In the genomic region with DNA sequence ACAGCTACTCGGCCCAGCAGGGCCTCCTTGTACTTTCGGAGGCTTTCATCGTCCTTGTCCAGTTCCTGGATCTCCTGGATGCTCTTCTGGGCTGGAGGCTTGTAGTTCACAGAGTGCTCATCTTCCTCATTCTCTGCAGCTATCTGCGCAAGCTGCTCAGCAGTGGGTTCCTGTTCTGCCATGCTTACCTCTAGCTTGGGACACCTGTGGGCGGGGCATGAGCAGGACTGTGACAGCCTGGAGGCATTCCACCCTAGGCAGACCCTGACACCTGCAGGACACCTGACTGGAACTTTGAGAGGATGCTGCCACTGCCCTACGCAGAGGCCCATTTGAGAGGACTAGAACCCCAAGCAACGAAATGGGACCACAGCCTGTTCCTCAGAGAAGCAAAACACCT, we compare ENCODE assay signal across 8 mouse cellular contexts. TPM values are rescaled to one million over a fixed set of nuclear protein-coding genes. Genes with fewer than 3 reads are reported as not detected.
DNase-seq lines count a peak whose midpoint lies in the region; ATAC-seq lines count a peak whose summit lies in the region.

No protein-coding gene starts in this region.

- peak overlapping the region; percentile 98 for H3K9ac ChIP-seq in heart, embryonic 12.5 days

- DNase-seq in cerebellum, adult 11-12 months = peak; percentile 60
- DNase-seq in Muller cell, postnatal 12 days (ENCODE audit: inconsistent ontology term) = peak; percentile 12
- DNase-seq in kidney, postnatal 14 days = peak; percentile 49
- DNase-seq in yolk sac, embryonic 10.5 days (ENCODE audit: low spot score) = peak; percentile 56
- no peak for DNase-seq in left cerebral cortex, adult 9 months (ENCODE audit: low spot score in 2 of 2)

- H3K4me2 ChIP-seq in heart, embryonic 12.5 days = peak overlapping the region; percentile 91

- whole genome bisulfite sequencing in heart, embryonic 12.5 days = 55% methylated on average over 7 of the region's 7 CpGs

- no peaks in the 10 kb centered on the region for H3K27me3 ChIP-seq in heart, embryonic 12.5 days (replicated peaks)
- no peaks in the 10 kb centered on the region for H3K27me3 ChIP-seq in megakaryocyte, embryonic 14.5 days (replicated peaks)

- H3K36me3 ChIP-seq in heart, embryonic 12.5 days = peaks cover 51% of the 10 kb centered on the region
- peaks cover 54% of the 10 kb centered on the region for H3K36me3 ChIP-seq in megakaryocyte, embryonic 14.5 days (replicated peaks; ENCODE audit: low read length)

- H3K4me1 ChIP-seq in heart, embryonic 12.5 days (replicated peaks) = peaks cover 30% of the 10 kb centered on the region
- peaks cover 66% of the 10 kb centered on the region for H3K4me1 ChIP-seq in megakaryocyte, embryonic 14.5 days

- H3K4me3 ChIP-seq in heart, embryonic 12.5 days = peak overlapping the region; percentile 92
- H3K4me3 ChIP-seq in megakaryocyte, embryonic 14.5 days (replicated peaks) = peak overlapping the region; percentile 98

- H3K27ac ChIP-seq in heart, embryonic 12.5 days (ENCODE audit: poor library complexity, severe bottlenecking) = peak overlapping the region; percentile 93

- H3K9me3 ChIP-seq in heart, embryonic 12.5 days (replicated peaks) = no peaks in the 10 kb centered on the region; the same call in 1 of the 2 replicates
- no peaks in the 10 kb centered on the region for H3K9me3 ChIP-seq in megakaryocyte, embryonic 14.5 days

- no peak for ATAC-seq in cerebellum, adult (ENCODE audit: insufficient number of reproducible peaks, low FRiP score, low TSS enrichment)
- ATAC-seq in heart, embryonic 12.5 days (ENCODE audit: insufficient number of reproducible peaks, low FRiP score) = no peak

RNA-seq across cellular contexts. Expression of gene Arhgdia, which starts 1.2 kb away (rescaled TPM):
- polyA plus RNA-seq in heart, embryonic 12.5 days (2016; fragmentation: Nextera tagmentation; extraction: Ambion mirVana) = 422 and 442 TPM in 2 replicates
- 1,582 and 1,923 TPM in 2 replicates for polyA plus RNA-seq in megakaryocyte, embryonic 14.5 days (2012; ENCODE audit: insufficient read depth, low replicate concordance)

RNA-seq across cellular contexts. Expression of gene P4hb, which starts 7.1 kb away (rescaled TPM):
- 478 and 480 TPM in 2 replicates for polyA plus RNA-seq in heart, embryonic 12.5 days (2016; fragmentation: Nextera tagmentation; extraction: Ambion mirVana)
- polyA plus RNA-seq in megakaryocyte, embryonic 14.5 days (2012; ENCODE audit: insufficient read depth, low replicate concordance) = 1,223 and 1,872 TPM in 2 replicates

RNA-seq across cellular contexts. Expression of gene Alyref, which starts 18.0 kb away (rescaled TPM):
- polyA plus RNA-seq in heart, embryonic 12.5 days (2016; fragmentation: Nextera tagmentation; extraction: Ambion mirVana) = 356 and 361 TPM in 2 replicates
- polyA plus RNA-seq in megakaryocyte, embryonic 14.5 days (2012; ENCODE audit: insufficient read depth, low replicate concordance) = 25.9 and 253 TPM in 2 replicates

RNA-seq across cellular contexts. Expression of gene Anapc11, which starts 18.0 kb away (rescaled TPM):
- 174 and 175 TPM in 2 replicates for polyA plus RNA-seq in heart, embryonic 12.5 days (2016; fragmentation: Nextera tagmentation; extraction: Ambion mirVana)
- polyA plus RNA-seq in megakaryocyte, embryonic 14.5 days (2012; ENCODE audit: insufficient read depth, low replicate concordance) = 247 and 315 TPM in 2 replicates

RNA-seq across cellular contexts. Expression of gene Npb, which starts 28.1 kb away (rescaled TPM):
- 13.6 and 20.3 TPM in 2 replicates for polyA plus RNA-seq in heart, embryonic 12.5 days (2016; fragmentation: Nextera tagmentation; extraction: Ambion mirVana)
- polyA plus RNA-seq in megakaryocyte, embryonic 14.5 days (2012; ENCODE audit: insufficient read depth, low replicate concordance) = 2.7 and 7.7 TPM in 2 replicates

Comparison
In these comparisons a context has a peak if more than half of its experiments do, and no peak if none do; other contexts are left out.
1. DNase-seq: peak in cerebellum, adult 11-12 months (single experiment), Muller cell, postnatal 12 days (single experiment), kidney, postnatal 14 days (single experiment) and yolk sac, embryonic 10.5 days (single experiment); none in left cerebral cortex, adult 9 months (0 of 2).